Mouse (Mus musculus) left cerebral cortex, adult 8-10 months (tissue): ENCODE measurements around the gene Setd1b. TPM values are rescaled to one million over a fixed set of nuclear protein-coding genes. Genes with fewer than 3 reads are reported as not detected.
"Not testable (repeated sequence)": the region's sequence is repeated elsewhere in the genome, so short reads cannot be mapped to it uniquely, and the experiment has no call there.

Experiments used
- DNase-seq, 2 experiments: peaks; one replicate each; pipeline ENCODE4 v3.0.0; 2022; ENCODE audit warnings: low spot score in 2 of 2
- total RNA-seq, 4 experiments: library from RNA; stranded (reverse); gene quantifications; 2 replicates each; pipeline ENCODE4 v1.2.4; 2022

The Setd1b gene
- total RNA-seq, 4 experiments from 2014 or later = 29.3 to 35.8 (median 32.5) TPM

DNA sequence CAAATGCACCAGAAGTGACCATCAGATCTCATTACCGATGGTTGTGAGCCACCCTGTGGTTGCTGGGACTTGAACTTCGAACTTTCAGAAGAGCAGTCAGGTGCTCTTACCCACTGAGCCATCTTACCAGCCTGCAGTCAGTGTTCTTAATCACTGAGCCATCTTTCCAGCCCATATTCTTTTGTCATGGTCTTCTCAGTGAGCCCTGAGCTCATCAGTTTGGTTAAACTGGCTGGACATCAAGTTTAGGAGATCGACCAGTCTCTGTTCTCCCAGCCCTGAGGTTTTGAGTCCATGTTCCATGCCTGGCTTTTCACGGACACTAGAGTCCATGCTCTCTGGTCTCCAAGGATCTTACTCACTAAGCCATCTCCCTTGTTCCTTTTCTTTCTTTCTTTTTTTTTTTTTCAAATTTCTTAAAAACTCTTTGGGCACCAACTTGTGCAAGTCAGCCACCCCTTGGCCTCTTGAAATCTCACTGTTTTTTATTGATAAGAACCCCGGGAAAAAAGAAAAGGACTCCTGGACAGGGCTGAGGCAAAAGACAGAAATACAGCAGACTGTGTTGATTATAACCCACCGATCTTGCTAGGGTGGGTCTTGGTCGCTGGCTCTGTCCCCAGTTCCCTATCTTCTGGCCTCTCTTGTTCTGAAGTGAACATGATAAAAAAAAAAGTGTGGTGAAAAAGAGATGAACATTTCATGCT, 59.0 kb downstream of the Setd1b start:
- DNase-seq = not testable (repeated sequence)

DNA sequence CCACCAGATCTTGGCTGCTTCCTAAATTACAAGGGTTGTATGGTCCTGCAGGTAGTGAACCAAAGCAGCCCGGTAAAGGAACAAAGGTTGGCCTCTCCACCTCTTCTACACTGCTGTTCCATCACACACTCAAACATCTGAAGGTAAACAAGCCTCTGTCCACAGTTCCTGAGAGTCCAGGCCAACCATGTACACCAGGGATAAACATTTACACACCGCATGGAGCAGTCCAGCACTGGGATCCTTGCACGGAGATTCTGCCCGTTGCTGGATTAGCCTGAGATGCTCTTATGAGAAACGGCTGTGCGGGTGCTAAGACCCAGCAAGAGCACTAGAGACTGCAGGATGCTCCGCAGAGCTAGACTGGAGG, 59.5 kb downstream of the Setd1b start:
- no peak for DNase-seq

- no peak for DNase-seq
Measured at GRCm38 (mm10) chr5:123201987-123202386, 60.0 kb downstream of the Setd1b start.

DNA sequence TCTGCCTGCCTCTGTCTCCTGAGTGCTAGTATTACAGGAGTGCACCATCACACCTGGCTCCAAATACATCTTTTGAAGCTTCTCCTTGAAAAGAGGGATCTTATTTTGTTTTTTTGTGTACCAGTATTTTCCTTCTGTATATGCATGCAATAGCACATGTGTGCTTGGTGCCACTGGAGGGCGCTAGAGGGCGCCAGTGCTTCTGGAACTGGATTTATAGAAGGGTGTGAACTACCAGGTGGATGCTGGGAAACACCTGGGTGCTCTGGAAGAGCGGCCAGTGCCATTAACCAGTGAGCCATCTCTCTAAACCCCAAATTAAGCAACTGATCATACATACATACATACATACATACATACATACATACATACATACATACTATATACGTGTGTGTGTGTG, 60.8 kb downstream of the Setd1b start:
- not testable (repeated sequence) for DNase-seq

DNA sequence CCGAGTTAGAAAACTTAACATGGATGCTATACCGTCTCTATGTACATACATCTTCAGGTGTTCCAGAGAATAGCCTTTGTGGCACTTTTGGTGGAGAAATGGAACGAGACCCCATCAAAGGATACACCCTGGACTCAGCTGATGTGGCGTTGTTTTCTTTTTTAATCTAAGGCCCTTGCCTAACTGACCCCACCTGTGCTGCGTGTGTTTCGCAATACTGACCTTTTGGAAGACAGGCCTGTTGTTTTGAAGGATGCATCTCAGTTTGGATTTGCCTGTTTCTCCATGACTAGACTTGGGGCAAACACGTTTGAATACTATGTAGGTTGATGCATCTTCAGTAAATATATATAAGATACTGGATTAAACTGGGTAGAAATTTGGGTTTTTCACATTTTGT, 61.6 kb downstream of the Setd1b start:
- DNase-seq = not testable (repeated sequence)

Other genes with a start within 250 kb of the Setd1b start
- gene Kdm2b, start 152.4 kb upstream of the Setd1b start, total RNA-seq = 10 to 100 TPM; 22.9 to 27.1 (median 24.6) TPM
- gene Orai1, start 127.1 kb upstream of the Setd1b start, total RNA-seq = 10 to 100 TPM in 2 of 4 experiments, 1 to 10 TPM in 2; 6.1 to 11.8 (median 9.2) TPM
- not detected for gene Morn3, start 95.2 kb upstream of the Setd1b start, total RNA-seq
- gene Tmem120b, start 73.8 kb upstream of the Setd1b start, total RNA-seq = 10 to 100 TPM; 13.8 to 16.4 (median 16.0) TPM
- 10 to 100 TPM; 47.7 to 50.4 (median 48.3) TPM for gene Rhof, start 9.5 kb upstream of the Setd1b start, total RNA-seq
- 10 to 100 TPM; 24.3 to 36.7 (median 27.7) TPM for gene Psmd9, start 27.2 kb downstream of the Setd1b start, total RNA-seq
- not detected for gene Hpd, start 40.5 kb downstream of the Setd1b start, total RNA-seq
- gene Wdr66, start 109.9 kb downstream of the Setd1b start, total RNA-seq = 1 to 10 TPM; 2.3 to 6.6 (median 5.5) TPM
- gene Bcl7a, start 201.6 kb downstream of the Setd1b start, total RNA-seq = 10 to 100 TPM; 62.3 to 67.1 (median 64.6) TPM